Mouse (Mus musculus): ENCODE measurements around the gene Trpm3. TPM values are rescaled to one million over a fixed set of nuclear protein-coding genes. Genes with fewer than 3 reads are reported as not detected.
A peak's percentile ranks its signal among the peaks of the same experiment; 100 is the strongest.

The Trpm3 gene
- polyA plus RNA-seq, 1 experiment = 53.1 TPM

GRCm38 (mm10) chr19:22386890-22387289 is 248.0 kb downstream of the Trpm3 start:
- Histone ChIP-seq H3K4me1 (ENCODE audit: control insufficient read depth, insufficient read depth, low read length) (no peaks in the 10 kb centered on the region), H3K4me3 (replicated peaks; ENCODE audit: insufficient read depth, low read depth, low read length) (no peak overlapping the region), H3K27me3 (ENCODE audit: control insufficient read depth, insufficient read depth, low read length) (no peaks in the 10 kb centered on the region), H3K27ac (ENCODE audit: insufficient read depth, low read length) (no peak overlapping the region)
- 87% methylated on average over 3 of the region's 3 CpGs for WGBS
- TF ChIP-seq POLR2A (IDR thresholded peaks at IDR 0.05; ENCODE audit: borderline replicate concordance, insufficient read depth, low read length) (no peak), CTCF (IDR thresholded peaks at IDR 0.05; ENCODE audit: borderline replicate concordance, insufficient read depth, low read depth, low read length) (no peak)
- DNase-seq = no peak

DNA sequence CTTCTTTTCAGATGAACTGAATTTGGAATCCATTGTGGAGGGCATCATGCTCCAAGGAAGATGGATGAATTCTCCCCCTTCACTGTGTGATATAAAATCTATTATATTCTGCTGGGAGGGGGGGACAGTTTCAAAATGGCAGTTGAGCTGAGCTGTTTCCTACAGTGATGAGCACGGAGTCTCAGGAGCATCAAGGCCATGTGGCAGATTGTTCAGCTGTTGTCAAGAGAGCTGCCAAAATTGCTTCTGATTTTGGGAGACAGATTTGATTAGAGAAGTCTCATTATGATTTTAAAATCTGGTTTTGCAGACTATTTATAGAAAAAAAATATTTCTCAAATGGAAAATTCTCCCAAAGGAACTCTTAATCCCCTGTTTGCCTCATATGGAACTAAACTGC is 255.9 kb downstream of the Trpm3 start:
- TF ChIP-seq CTCF (IDR thresholded peaks at IDR 0.05; ENCODE audit: borderline replicate concordance, insufficient read depth, low read depth, low read length) (no peak), POLR2A (IDR thresholded peaks at IDR 0.05; ENCODE audit: borderline replicate concordance, insufficient read depth, low read length) (no peak)
- no peaks in the 10 kb centered on the region for H3K27me3 ChIP-seq (ENCODE audit: control insufficient read depth, insufficient read depth, low read length)
- no peak overlapping the region for H3K27ac ChIP-seq (ENCODE audit: insufficient read depth, low read length)
- no peaks in the 10 kb centered on the region for H3K4me1 ChIP-seq (ENCODE audit: control insufficient read depth, insufficient read depth, low read length)
- no peak overlapping the region for H3K4me3 ChIP-seq (replicated peaks; ENCODE audit: insufficient read depth, low read depth, low read length)
- WGBS = 27% methylated on average over 1 of the region's 1 CpGs
- peak in 1 of 2 experiments; percentile 2 for DNase-seq

GRCm38 (mm10) chr19:22404049-22404448 is 265.2 kb downstream of the Trpm3 start:
- no peak overlapping the region for H3K4me3 ChIP-seq (replicated peaks; ENCODE audit: insufficient read depth, low read depth, low read length)
- WGBS = 93% methylated on average over 3 of the region's 3 CpGs
- no peak overlapping the region for H3K27ac ChIP-seq (ENCODE audit: insufficient read depth, low read length)
- H3K4me1 ChIP-seq (ENCODE audit: control insufficient read depth, insufficient read depth, low read length) = no peaks in the 10 kb centered on the region
- TF ChIP-seq CTCF (IDR thresholded peaks at IDR 0.05; ENCODE audit: borderline replicate concordance, insufficient read depth, low read depth, low read length) (no peak), POLR2A (IDR thresholded peaks at IDR 0.05; ENCODE audit: borderline replicate concordance, insufficient read depth, low read length) (no peak)
- no peaks in the 10 kb centered on the region for H3K27me3 ChIP-seq (ENCODE audit: control insufficient read depth, insufficient read depth, low read length)
- DNase-seq = no peak

GRCm38 (mm10) chr19:22418239-22418638 is 279.4 kb downstream of the Trpm3 start:
- Histone ChIP-seq H3K27me3 (ENCODE audit: control insufficient read depth, insufficient read depth, low read length) (no peaks in the 10 kb centered on the region), H3K27ac (ENCODE audit: insufficient read depth, low read length) (no peak overlapping the region), H3K4me1 (ENCODE audit: control insufficient read depth, insufficient read depth, low read length) (peaks cover 3% of the 10 kb centered on the region; the same call in 1 of the 2 replicates), H3K4me3 (replicated peaks; ENCODE audit: insufficient read depth, low read depth, low read length) (no peak overlapping the region)
- TF ChIP-seq POLR2A (IDR thresholded peaks at IDR 0.05; ENCODE audit: borderline replicate concordance, insufficient read depth, low read length) (no peak), CTCF (IDR thresholded peaks at IDR 0.05; ENCODE audit: borderline replicate concordance, insufficient read depth, low read depth, low read length) (no peak)
- 96% methylated on average over 3 of the region's 3 CpGs for WGBS
- DNase-seq = no peak

DNA sequence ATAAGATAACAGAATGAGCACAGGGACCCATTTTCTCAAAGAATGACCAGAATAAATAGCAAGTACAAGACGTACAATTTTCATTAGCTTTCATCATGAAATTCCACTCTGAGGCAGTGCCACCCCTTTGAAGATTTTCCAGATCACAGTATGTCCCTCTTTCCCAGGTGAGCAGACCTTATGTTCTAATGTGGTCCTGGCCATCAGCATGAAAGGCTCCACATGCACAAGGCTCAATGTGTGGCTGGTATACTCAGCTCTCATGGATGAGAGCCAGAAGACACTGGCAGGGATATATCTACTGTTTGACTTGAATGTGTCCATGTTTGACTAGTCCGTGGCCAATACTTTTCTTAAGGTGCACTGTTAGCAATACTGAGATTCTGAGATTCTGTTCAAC is 298.4 kb downstream of the Trpm3 start:
- DNase-seq = peak; percentile 62 to 89
- H3K27ac ChIP-seq (ENCODE audit: insufficient read depth, low read length) = no peak overlapping the region
- H3K4me3 ChIP-seq (replicated peaks; ENCODE audit: insufficient read depth, low read depth, low read length) = no peak overlapping the region
- 10% methylated on average over 2 of the region's 2 CpGs for WGBS
- TF ChIP-seq CTCF (IDR thresholded peaks at IDR 0.05; ENCODE audit: borderline replicate concordance, insufficient read depth, low read depth, low read length) = no peak
- no peak for TF ChIP-seq POLR2A (IDR thresholded peaks at IDR 0.05; ENCODE audit: borderline replicate concordance, insufficient read depth, low read length)
- peaks cover 4% of the 10 kb centered on the region; the same call in 1 of the 2 replicates for H3K4me1 ChIP-seq (ENCODE audit: control insufficient read depth, insufficient read depth, low read length)
- H3K27me3 ChIP-seq (ENCODE audit: control insufficient read depth, insufficient read depth, low read length) = no peaks in the 10 kb centered on the region

DNA sequence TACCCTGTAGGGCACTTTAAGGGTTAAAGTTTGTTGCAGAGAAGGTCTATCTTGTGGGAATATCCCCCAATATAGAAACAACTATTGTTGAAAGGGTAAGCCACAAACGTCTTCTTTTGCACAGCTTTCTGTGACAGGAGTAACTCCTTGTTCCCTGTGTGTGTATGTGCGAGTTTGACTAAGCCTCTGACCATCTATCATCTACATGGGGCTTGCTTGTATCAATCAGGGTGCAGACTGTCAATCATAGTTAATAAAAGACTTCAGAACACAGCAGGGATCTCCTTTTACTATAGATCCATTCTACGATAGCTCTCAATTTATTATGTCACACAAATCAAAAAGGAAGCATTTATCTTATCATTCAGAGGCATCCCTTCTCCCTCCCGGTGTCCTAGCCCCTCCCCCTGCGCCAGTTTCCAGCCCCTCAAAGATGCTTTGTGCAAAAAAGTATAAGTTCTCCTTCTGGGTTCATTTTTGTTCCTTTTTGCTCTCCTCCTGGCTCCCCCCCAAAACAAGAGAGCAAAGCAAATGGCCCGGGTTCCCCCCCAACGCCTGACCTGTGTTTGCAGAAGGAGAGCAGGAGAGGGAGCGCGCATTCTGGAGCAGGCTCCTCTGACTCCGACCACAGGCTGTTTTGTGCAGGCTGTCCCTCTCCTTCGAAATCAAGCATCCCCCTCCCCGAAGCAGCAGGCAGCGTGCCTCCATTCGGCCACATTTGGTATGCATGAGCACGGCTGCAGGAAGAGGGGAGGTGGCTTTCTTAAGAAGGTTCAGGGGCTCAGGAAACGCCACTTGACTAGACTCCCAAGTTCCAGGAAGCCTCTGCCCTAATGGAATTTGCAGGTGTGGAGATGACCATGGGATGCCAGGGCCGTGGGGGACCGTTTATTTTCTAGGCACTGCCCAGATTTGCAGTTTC is 308.8 kb downstream of the Trpm3 start:
- Histone ChIP-seq H3K4me1 (ENCODE audit: control insufficient read depth, insufficient read depth, low read length) (peaks cover 3% of the 10 kb centered on the region; the same call in 1 of the 2 replicates), H3K27me3 (ENCODE audit: control insufficient read depth, insufficient read depth, low read length) (no peaks in the 10 kb centered on the region), H3K27ac (ENCODE audit: insufficient read depth, low read length) (peak overlapping the region; percentile 92), H3K4me3 (replicated peaks; ENCODE audit: insufficient read depth, low read depth, low read length) (peak overlapping the region; percentile 90)
- WGBS = under 1% methylated on average over 18 of the region's 18 CpGs
- peak; percentile 60; the same call in 1 of the 2 replicates for TF ChIP-seq POLR2A (IDR thresholded peaks at IDR 0.05; ENCODE audit: borderline replicate concordance, insufficient read depth, low read length)
- peak; percentile 40; the same call in 1 of the 2 replicates for TF ChIP-seq CTCF (IDR thresholded peaks at IDR 0.05; ENCODE audit: borderline replicate concordance, insufficient read depth, low read depth, low read length)
- peak; percentile 82 to 84 for DNase-seq

DNA sequence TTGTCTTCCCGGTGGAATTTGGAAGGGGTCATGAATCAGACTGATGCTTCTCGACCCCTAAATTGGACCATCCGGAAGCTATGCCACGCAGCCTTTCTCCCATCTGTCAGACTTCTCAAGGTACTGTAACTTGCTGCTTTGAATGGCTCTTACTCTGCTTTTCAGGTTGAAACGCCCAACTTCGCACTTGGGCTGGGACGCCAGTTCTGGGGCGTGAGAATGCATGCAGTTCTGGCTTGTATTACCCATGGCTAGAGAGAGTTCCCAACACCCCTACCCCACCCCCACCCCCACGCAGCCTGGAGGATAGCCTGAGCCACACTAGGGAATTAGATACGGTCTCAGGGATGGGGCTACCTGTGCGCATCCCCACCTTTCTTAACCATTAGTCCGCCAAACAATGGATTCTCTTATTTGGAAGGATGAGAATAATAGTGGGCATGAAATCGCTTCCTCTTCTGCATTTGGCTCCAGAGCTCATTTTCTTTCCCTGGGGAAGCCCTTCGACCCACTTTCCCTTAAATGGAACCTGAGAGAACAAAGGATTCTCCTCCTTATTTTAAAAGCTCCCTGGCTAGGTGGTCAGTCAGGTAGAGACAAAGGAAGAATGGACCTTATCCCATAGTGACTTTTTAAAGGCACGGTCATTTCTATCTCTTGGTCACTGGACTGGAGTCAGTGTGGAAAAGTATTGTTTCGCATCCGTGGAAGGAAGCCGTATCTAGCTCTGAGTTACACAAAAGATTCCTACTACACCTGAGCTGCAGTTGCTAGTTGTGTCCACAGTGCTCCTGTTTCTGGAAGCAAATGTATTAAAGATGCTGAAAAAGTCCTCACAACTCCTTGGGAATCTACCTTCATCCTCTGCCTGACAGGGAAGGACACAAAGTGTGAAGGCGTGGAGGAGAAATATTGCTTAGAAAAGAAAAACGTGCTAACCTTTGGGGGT is 309.8 kb downstream of the Trpm3 start:
- peak; percentile 68 to 75 for DNase-seq
- H3K27ac ChIP-seq (ENCODE audit: insufficient read depth, low read length) = peak overlapping the region; percentile 92
- H3K4me1 ChIP-seq (ENCODE audit: control insufficient read depth, insufficient read depth, low read length) = peaks cover 5% of the 10 kb centered on the region; the same call in 1 of the 2 replicates
- WGBS = 3% methylated on average over 20 of the region's 20 CpGs
- no peak for TF ChIP-seq CTCF (IDR thresholded peaks at IDR 0.05; ENCODE audit: borderline replicate concordance, insufficient read depth, low read depth, low read length)
- 0 out of 2 replicates have a peak, but pooled peaks have one; percentile 17 for TF ChIP-seq POLR2A (IDR thresholded peaks at IDR 0.05; ENCODE audit: borderline replicate concordance, insufficient read depth, low read length)
- peak overlapping the region; percentile 90 for H3K4me3 ChIP-seq (replicated peaks; ENCODE audit: insufficient read depth, low read depth, low read length)
- H3K27me3 ChIP-seq (ENCODE audit: control insufficient read depth, insufficient read depth, low read length) = no peaks in the 10 kb centered on the region

Measured in cerebellum, adult 2 months (tissue).